Mouse (Mus musculus) hindbrain, embryonic 13.5 days (tissue): ENCODE data around the gene Amotl2. TPM values are rescaled to one million over a fixed set of nuclear protein-coding genes. Genes with fewer than 3 reads are reported as not detected.

Experiments used
- ATAC-seq: fragments of 200-750 bp; cut with Nextera tagmentation; 2 replicates; pipeline ENCODE4 v1.8.0; 2017; ENCODE audit warnings: moderate TSS enrichment; ENCODE audit not compliant: low FRiP score
- H3K27ac ChIP-seq: fragments of 300-500 bp; sonication (generic); 2 replicates; pipeline ENCODE4 v1.5.1; 2015; ENCODE audit warnings: inconsistent platforms, mild to moderate bottlenecking, moderate library complexity
- H3K27me3 ChIP-seq: fragments of 300-500 bp; sonication (generic); 2 replicates; pipeline ENCODE4 v1.6.1; 2015; ENCODE audit warnings: mild to moderate bottlenecking, inconsistent platforms
- H3K36me3 ChIP-seq: fragments of 300-500 bp; sonication (generic); 2 replicates; pipeline ENCODE4 v1.6.1; 2015; ENCODE audit warnings: mild to moderate bottlenecking, inconsistent platforms
- H3K4me1 ChIP-seq: fragments of 300-500 bp; sonication (generic); replicated peaks from 2 replicates; pipeline ENCODE4 v1.6.1; 2015; ENCODE audit warnings: inconsistent platforms
- H3K4me2 ChIP-seq: fragments of 300-500 bp; sonication (generic); 2 replicates; pipeline ENCODE4 v1.6.1; 2015; ENCODE audit warnings: inconsistent platforms, mild to moderate bottlenecking, moderate library complexity
- H3K4me3 ChIP-seq: fragments of 300-500 bp; sonication (generic); 2 replicates; pipeline ENCODE4 v1.5.1; 2015; ENCODE audit warnings: mild to moderate bottlenecking, inconsistent platforms
- H3K9ac ChIP-seq: fragments of 300-500 bp; sonication (generic); 2 replicates; pipeline ENCODE4 v1.6.1; 2015; ENCODE audit warnings: mild to moderate bottlenecking, inconsistent platforms
- H3K9me3 ChIP-seq: fragments of 300-500 bp; sonication (generic); 2 replicates; pipeline ENCODE4 v1.6.1; 2016; ENCODE audit warnings: inconsistent platforms
- WGBS: fragments of 180-500 bp; shearing (Covaris S2); methylation state at CpG from one replicate; pipeline ENCODE4 v1.1.7; 2015; 5-methylcytosine and 5-hydroxymethylcytosine counted together
- polyA plus RNA-seq: library from polyadenylated mRNA; unstranded; fragments of >200 nt; fragmentation: Nextera tagmentation; extraction: Ambion mirVana; gene quantifications from 2 replicates; pipeline ENCODE4 v1.2.1, GENCODE M21; 2015

Gene Amotl2
- polyA plus RNA-seq, 1 experiment from 2014 or later: 67.3 TPM

GRCm38 (mm10) chr9:102769257-102769656, 52.8 kb downstream of the Amotl2 start:
- Histone ChIP-seq H3K4me3 (no peak overlapping the region), H3K4me1 (peaks cover 16% of the 10 kb centered on the region; the same call in 1 of the 2 replicates), H3K9ac (no peak overlapping the region), H3K36me3 (no peaks in the 10 kb centered on the region), H3K9me3 (no peaks in the 10 kb centered on the region), H3K27ac (no peak overlapping the region), H3K27me3 (no peaks in the 10 kb centered on the region), H3K4me2 (no peak overlapping the region)
- WGBS: 71% methylated on average over 3 of the region's 3 CpGs
- no peak for ATAC-seq

DNA sequence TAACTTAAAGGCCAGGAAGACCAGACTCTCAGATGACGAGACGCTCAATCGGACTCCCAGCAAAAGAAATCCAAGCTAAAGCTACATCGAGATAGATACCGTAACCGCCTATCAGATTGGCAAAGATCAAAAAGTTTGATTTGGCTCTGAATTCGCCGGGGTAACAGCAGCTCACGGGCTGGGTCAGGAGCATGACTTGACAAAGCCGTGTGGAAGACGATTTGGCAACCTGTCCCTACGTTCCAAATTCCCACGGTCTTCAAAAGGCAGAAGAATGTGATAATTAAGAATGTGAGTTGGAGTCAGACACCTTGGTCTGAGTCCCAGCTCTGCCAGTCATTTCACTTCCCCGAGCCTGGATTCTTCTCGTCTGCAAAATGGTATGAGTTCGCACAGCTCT, 53.7 kb downstream of the Amotl2 start:
- 84% methylated on average over 16 of the region's 16 CpGs for WGBS
- Histone ChIP-seq H3K4me1 (peaks cover 16% of the 10 kb centered on the region; the same call in 1 of the 2 replicates), H3K4me2 (no peak overlapping the region), H3K27ac (no peak overlapping the region), H3K4me3 (no peak overlapping the region), H3K27me3 (no peaks in the 10 kb centered on the region), H3K9ac (no peak overlapping the region), H3K9me3 (no peaks in the 10 kb centered on the region), H3K36me3 (no peaks in the 10 kb centered on the region)
- no peak for ATAC-seq

GRCm38 (mm10) chr9:102771308-102771895, 54.9 kb downstream of the Amotl2 start:
- H3K36me3 ChIP-seq: no peaks in the 10 kb centered on the region
- ATAC-seq: no peak
- no peak overlapping the region for H3K4me3 ChIP-seq
- no peaks in the 10 kb centered on the region for H3K27me3 ChIP-seq
- no peaks in the 10 kb centered on the region for H3K9me3 ChIP-seq
- WGBS: 56% methylated on average over 21 of the region's 21 CpGs
- peaks cover 16% of the 10 kb centered on the region; the same call in 1 of the 2 replicates for H3K4me1 ChIP-seq
- no peak overlapping the region for H3K4me2 ChIP-seq
- no peak overlapping the region for H3K9ac ChIP-seq
- H3K27ac ChIP-seq: no peak overlapping the region

DNA sequence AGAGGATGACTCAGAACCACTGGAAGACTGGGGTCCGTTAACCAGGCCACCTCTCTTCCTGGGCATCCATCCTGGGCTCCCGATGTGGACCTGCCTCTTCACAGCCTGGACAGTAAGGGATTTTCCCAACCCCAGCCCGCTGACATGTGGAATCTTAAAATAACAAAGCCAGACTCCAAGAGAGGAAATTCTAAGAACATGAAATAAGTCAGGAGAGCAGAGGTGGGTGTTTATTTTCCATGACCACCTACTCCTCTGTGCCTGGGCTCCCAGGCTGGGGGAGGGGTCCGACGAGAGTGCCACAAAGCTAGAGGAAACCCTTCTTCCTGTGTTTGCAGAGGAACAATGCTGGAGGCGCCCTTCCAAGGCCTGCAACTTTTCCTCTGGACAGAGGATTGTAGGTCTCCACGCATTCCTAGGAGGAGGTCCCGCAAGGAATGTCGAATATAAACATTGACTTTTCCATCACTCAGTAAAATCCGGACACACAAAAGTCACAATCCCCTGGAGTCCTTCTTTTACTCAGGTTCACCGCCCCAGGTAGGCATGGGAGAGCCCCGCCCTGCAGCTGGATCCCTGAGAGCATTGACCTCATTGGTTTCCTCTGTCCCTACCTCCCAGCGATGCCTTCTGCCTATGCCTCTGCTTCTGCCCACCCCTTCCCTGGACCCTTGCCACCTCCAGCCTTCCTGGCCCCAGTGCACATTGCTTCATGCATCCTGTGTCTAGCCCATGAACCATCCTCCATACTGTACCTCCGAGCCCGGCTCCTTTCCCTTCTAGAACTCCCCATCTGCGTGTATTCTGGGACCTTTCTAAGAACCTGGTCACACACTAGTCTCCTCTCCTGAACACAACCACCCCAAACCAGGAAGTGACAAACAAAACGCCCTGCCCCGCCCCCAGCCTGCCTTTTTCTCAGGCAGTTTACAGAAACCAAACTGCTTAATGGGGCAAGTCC, 61.4 kb downstream of the Amotl2 start:
- Histone ChIP-seq H3K9ac (no peak overlapping the region), H3K36me3 (no peaks in the 10 kb centered on the region), H3K4me1 (no peaks in the 10 kb centered on the region), H3K27ac (no peak overlapping the region), H3K4me2 (no peak overlapping the region), H3K4me3 (no peak overlapping the region), H3K27me3 (no peaks in the 10 kb centered on the region), H3K9me3 (no peaks in the 10 kb centered on the region)
- ATAC-seq: no peak
- WGBS: 69% methylated on average over 18 of the region's 18 CpGs

DNA sequence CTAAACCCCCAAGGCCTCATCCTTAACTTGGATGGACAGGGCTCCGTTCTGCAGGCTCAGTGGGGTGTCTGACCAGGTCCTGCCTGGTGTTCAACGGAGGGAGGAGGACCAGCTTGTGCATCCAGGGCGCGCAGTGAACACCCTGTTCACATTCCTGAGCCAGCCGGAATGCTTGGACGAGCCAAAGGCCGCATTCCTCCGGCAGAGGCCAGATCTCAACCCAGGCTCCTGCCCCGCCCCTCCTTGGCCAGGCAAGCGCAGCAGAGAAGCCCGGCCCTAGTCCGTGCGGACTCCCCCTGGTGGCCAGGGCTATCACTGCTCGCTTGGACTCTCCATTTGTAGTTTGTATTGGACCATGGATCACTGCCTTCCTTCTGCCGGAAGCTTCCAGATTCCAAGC, 63.0 kb downstream of the Amotl2 start:
- 3% methylated on average over 15 of the region's 15 CpGs for WGBS
- H3K4me3 ChIP-seq: no peak overlapping the region
- H3K36me3 ChIP-seq: no peaks in the 10 kb centered on the region
- no peaks in the 10 kb centered on the region for H3K27me3 ChIP-seq
- 0 out of 2 replicates have a peak overlapping the region, but pooled peaks have one; percentile 8 for H3K27ac ChIP-seq
- no peak overlapping the region for H3K9ac ChIP-seq
- no peaks in the 10 kb centered on the region; the same call in 1 of the 2 replicates for H3K4me1 ChIP-seq
- ATAC-seq: no peak
- H3K9me3 ChIP-seq: no peaks in the 10 kb centered on the region
- no peak overlapping the region for H3K4me2 ChIP-seq

Other genes with a start within 250 kb of the Amotl2 start
- 0.29 and 0.36 TPM in 2 replicates for gene Ky, start 210.9 kb upstream of the Amotl2 start, polyA plus RNA-seq
- gene Anapc13, start 90.4 kb upstream of the Amotl2 start, polyA plus RNA-seq: 194 and 200 TPM in 2 replicates
- gene Cep63, start 90.1 kb upstream of the Amotl2 start, polyA plus RNA-seq: 43.0 and 44.3 TPM in 2 replicates
- gene Ryk, start 118.2 kb downstream of the Amotl2 start, polyA plus RNA-seq: 10.9 and 11.0 TPM in 2 replicates